Mouse (Mus musculus) left cerebral cortex, postnatal 4 days (tissue): Measurements from ENCODE around the gene Sel1l3. TPM values are rescaled to one million over a fixed set of nuclear protein-coding genes. Genes with fewer than 3 reads are reported as not detected.

ENCODE experiments used
- DNase-seq: peaks from one replicate; pipeline ENCODE4 v3.0.0-alpha.2; 2022
- intact Hi-C: fragments of 180-260 bp; cut with DNase I; formaldehyde crosslinking; loops from one replicate; pipeline ENCODE4 v1.15.1; 2025
- total RNA-seq, 2 experiments: library from RNA; stranded (reverse); gene quantifications; 2 replicates each; pipeline ENCODE4 v1.2.3; 2021

Sel1l3 gene
- total RNA-seq, 2 experiments from 2014 or later, result 51.9 to 60.8 TPM

GRCm38 (mm10) chr5:53214362-53214761 lies 635 bp upstream of the Sel1l3 start:
- DNase-seq, result no peak
- intact Hi-C loops, result no loop called here

GRCm38 (mm10) chr5:53212782-53213710 lies 681 bp downstream of the Sel1l3 start:
- intact Hi-C loops, result no loop called here
- peak; percentile 62 for DNase-seq

GRCm38 (mm10) chr5:53212087-53212781 lies 1.5 kb downstream of the Sel1l3 start:
- DNase-seq, result no peak
- intact Hi-C loops, result no loop called here

- no peak for DNase-seq
- intact Hi-C loops, result no loop called here
Observed at GRCm38 (mm10) chr5:53211241-53211640, 2.5 kb downstream of the Sel1l3 start.

GRCm38 (mm10) chr5:53210481-53210880 lies 3.2 kb downstream of the Sel1l3 start:
- intact Hi-C loops, result no loop called here
- DNase-seq, result no peak

- intact Hi-C loops, result no loop called here
Observed at GRCm38 (mm10) chr5:53209773-53210172, 4.0 kb downstream of the Sel1l3 start.

GRCm38 (mm10) chr5:53208731-53209130 lies 5.0 kb downstream of the Sel1l3 start:
- intact Hi-C loops, result no loop called here

More at GRCm38 (mm10) chr5:53209773-53210172, 4.0 kb downstream of the Sel1l3 start:
- no peak for DNase-seq

GRCm38 (mm10) chr5:53206575-53206974 lies 7.2 kb downstream of the Sel1l3 start:
- no peak for DNase-seq
- intact Hi-C loops, result no loop called here

More at GRCm38 (mm10) chr5:53208731-53209130, 5.0 kb downstream of the Sel1l3 start:
- DNase-seq, result no peak

GRCm38 (mm10) chr5:53202748-53203147 lies 11.0 kb downstream of the Sel1l3 start:
- intact Hi-C loops, result no loop called here
- DNase-seq, result no peak

GRCm38 (mm10) chr5:53200825-53201224 lies 12.9 kb downstream of the Sel1l3 start:
- peak; percentile 83 for DNase-seq
- intact Hi-C loops, result no loop called here

- intact Hi-C loops, result no loop called here
- no peak for DNase-seq
Observed at GRCm38 (mm10) chr5:53198408-53198807, 15.3 kb downstream of the Sel1l3 start.

- DNase-seq, result no peak
- intact Hi-C loops, result no loop called here
Observed at GRCm38 (mm10) chr5:53196387-53197088, 17.2 kb downstream of the Sel1l3 start.

- intact Hi-C loops, result no loop called here
- no peak for DNase-seq
Observed at GRCm38 (mm10) chr5:53194841-53195240, 18.9 kb downstream of the Sel1l3 start.

- DNase-seq, result no peak
- intact Hi-C loops, result no loop called here
Observed at GRCm38 (mm10) chr5:53194421-53194820, 19.3 kb downstream of the Sel1l3 start.

GRCm38 (mm10) chr5:53193092-53194030 lies 20.4 kb downstream of the Sel1l3 start:
- intact Hi-C loops, result no loop called here
- no peak for DNase-seq

GRCm38 (mm10) chr5:53188608-53189007 lies 25.1 kb downstream of the Sel1l3 start:
- DNase-seq, result no peak
- intact Hi-C loops, result no loop called here

GRCm38 (mm10) chr5:53187245-53187644 lies 26.5 kb downstream of the Sel1l3 start:
- DNase-seq, result no peak
- intact Hi-C loops, result no loop called here

- intact Hi-C loops, result no loop called here
- DNase-seq, result no peak
Observed at GRCm38 (mm10) chr5:53185803-53186202, 27.9 kb downstream of the Sel1l3 start.

- no peak for DNase-seq
- intact Hi-C loops, result no loop called here
Observed at GRCm38 (mm10) chr5:53179965-53180364, 33.8 kb downstream of the Sel1l3 start.

GRCm38 (mm10) chr5:53176703-53177102 lies 37.0 kb downstream of the Sel1l3 start:
- intact Hi-C loops, result no loop called here
- no peak for DNase-seq
